Mouse (Mus musculus) left cerebral cortex, postnatal 10 days (tissue): ENCODE measurements around the gene Ythdc1. TPM values are rescaled to one million over a fixed set of nuclear protein-coding genes. Genes with fewer than 3 reads are reported as not detected.
A peak's percentile ranks its signal among the peaks of the same experiment; 100 is the strongest.
"Not testable (repeated sequence)": the region's sequence is repeated elsewhere in the genome, so short reads cannot be mapped to it uniquely, and the experiment has no call there.

Experiments
- DNase-seq, 2 experiments: peaks; one replicate each; pipeline ENCODE4 v3.0.0; 2021 to 2022; ENCODE audit warnings: low spot score in 2 of 2, mixed read lengths in 1 of 2; ENCODE audit errors: extremely low spot score in 1 of 2
- intact Hi-C: fragments of 180-260 bp; cut with DNase I; formaldehyde crosslinking; loops from one replicate; pipeline ENCODE4 v1.15.1; 2025
- total RNA-seq, 2 experiments: library from RNA; stranded (reverse); gene quantifications; 2 replicates each; pipeline ENCODE4 v1.2.3; 2021

The Ythdc1 gene
- total RNA-seq, 2 experiments from 2014 or later: 45.4 to 48.0 TPM

DNA sequence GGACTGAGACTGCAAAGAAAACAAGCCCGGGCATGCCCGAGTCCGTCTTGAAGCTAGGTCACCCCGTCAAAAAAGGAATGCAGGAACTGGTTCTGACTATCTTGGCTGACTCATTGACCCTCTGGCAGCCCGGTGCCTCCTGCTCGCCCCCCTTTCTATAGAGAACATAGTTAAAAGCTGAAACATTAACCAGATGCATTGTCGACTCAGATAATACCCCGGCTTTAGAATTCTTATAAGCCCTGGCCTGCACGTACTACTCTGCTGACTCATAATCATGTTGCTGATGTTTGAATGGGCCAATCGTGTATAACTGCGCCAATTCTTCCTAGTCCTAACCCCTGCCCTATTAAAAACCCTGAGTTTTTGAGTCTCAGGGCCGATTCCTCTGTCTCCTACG is 52.5 kb downstream of the Ythdc1 start:
- intact Hi-C loops: loop anchor here (10.0 kb wide), 1 partner anchor 1548 kb away; no protein-coding TSS in a partner anchor
- DNase-seq: not testable (repeated sequence)

- intact Hi-C loops: loop anchor here (10.0 kb wide), 1 partner anchor 1547 kb away; no protein-coding TSS in a partner anchor
- DNase-seq: no peak
These were observed 53.7 kb downstream of the Ythdc1 start for GRCm38 (mm10) chr5:86857682-86858081.

GRCm38 (mm10) chr5:86858336-86858735 is 54.3 kb downstream of the Ythdc1 start:
- intact Hi-C loops: loop anchor here (10.0 kb wide), 1 partner anchor 1546 kb away; no protein-coding TSS in a partner anchor
- DNase-seq: no peak

- DNase-seq: peak in 1 of 2 experiments; percentile 44
- intact Hi-C loops: no loop called here
These were observed 67.9 kb downstream of the Ythdc1 start for GRCm38 (mm10) chr5:86871877-86872276.

Other genes starting within 250 kb of the Ythdc1 start
- gene Tmprss11f, start 171.8 kb upstream of the Ythdc1 start, total RNA-seq: not detected
- under 1 TPM in 1 of 2 experiments, not detected in 1; 0.10 TPM for gene Tmprss11b, start 127.9 kb upstream of the Ythdc1 start, total RNA-seq
- gene Tmprss11e, start 58.4 kb upstream of the Ythdc1 start, total RNA-seq: not detected
- not detected for gene Ugt2b34, start 102.7 kb downstream of the Ythdc1 start, total RNA-seq
- gene Ugt2b1, start 122.3 kb downstream of the Ythdc1 start, total RNA-seq: not detected
- gene Ugt2b35, start 196.6 kb downstream of the Ythdc1 start, total RNA-seq: not detected